Mouse (Mus musculus) testis, postnatal 14 days (tissue): ENCODE data around the gene Zmym4.
"Not testable (repeated sequence)": the region's sequence is repeated elsewhere in the genome, so short reads cannot be mapped to it uniquely, and the experiment has no call there.

ENCODE experiments used
- DNase-seq: peaks from one replicate; pipeline ENCODE4 v3.0.0; 2021; ENCODE audit warnings: low spot score

Gene Zmym4

GRCm38 (mm10) chr4:126967864-126968821 is at the start of gene Zmym4:
Zmym4 (minus strand) TSS chr4:126968135.
- DNase-seq: peak; percentile 97

- DNase-seq: no peak
These were observed 48.4 kb upstream of the Zmym4 start for GRCm38 (mm10) chr4:127016366-127016765.

- DNase-seq: peak; percentile 72
These were observed 47.5 kb upstream of the Zmym4 start for GRCm38 (mm10) chr4:127015294-127015993.

GRCm38 (mm10) chr4:127005113-127005936 is 37.4 kb upstream of the Zmym4 start:
- DNase-seq: peak; percentile 71

GRCm38 (mm10) chr4:127004384-127004783 is 36.4 kb upstream of the Zmym4 start:
- DNase-seq: no peak

GRCm38 (mm10) chr4:127000601-127001105 is 32.7 kb upstream of the Zmym4 start:
- DNase-seq: no peak

GRCm38 (mm10) chr4:126999372-126999771 is 31.4 kb upstream of the Zmym4 start:
- DNase-seq: not testable (repeated sequence)

- no peak for DNase-seq
These were observed 24.4 kb upstream of the Zmym4 start for GRCm38 (mm10) chr4:126992356-126992755.

- no peak for DNase-seq
These were observed 22.6 kb upstream of the Zmym4 start for GRCm38 (mm10) chr4:126990553-126990952.

GRCm38 (mm10) chr4:126988503-126988902 is 20.6 kb upstream of the Zmym4 start:
- DNase-seq: no peak

GRCm38 (mm10) chr4:126986768-126987167 is 18.8 kb upstream of the Zmym4 start:
- no peak for DNase-seq

- DNase-seq: not testable (repeated sequence)
These were observed 16.0 kb upstream of the Zmym4 start for GRCm38 (mm10) chr4:126983736-126984525.

GRCm38 (mm10) chr4:126983321-126983720 is 15.4 kb upstream of the Zmym4 start:
- no peak for DNase-seq

GRCm38 (mm10) chr4:126978706-126979105 is 10.8 kb upstream of the Zmym4 start:
- no peak for DNase-seq

- no peak for DNase-seq
These were observed 9.5 kb upstream of the Zmym4 start for GRCm38 (mm10) chr4:126977467-126977866.

GRCm38 (mm10) chr4:126967241-126967863 is 583 bp downstream of the Zmym4 start:
- DNase-seq: peak; percentile 60

- DNase-seq: no peak
These were observed 9.3 kb downstream of the Zmym4 start for GRCm38 (mm10) chr4:126958682-126959081.

GRCm38 (mm10) chr4:126958261-126958660 is 9.7 kb downstream of the Zmym4 start:
- DNase-seq: no peak

- DNase-seq: no peak
These were observed 10.5 kb downstream of the Zmym4 start for GRCm38 (mm10) chr4:126957434-126957833.

GRCm38 (mm10) chr4:126950801-126951200 is 17.1 kb downstream of the Zmym4 start:
- not testable (repeated sequence) for DNase-seq

- no peak for DNase-seq
These were observed 24.5 kb downstream of the Zmym4 start for GRCm38 (mm10) chr4:126943421-126943820.
